Mouse (Mus musculus): ENCODE data around the gene Rbks. TPM values are rescaled to one million over a fixed set of nuclear protein-coding genes. Genes with fewer than 3 reads are reported as not detected.
A peak's percentile ranks its signal among the peaks of the same experiment; 100 is the strongest.
"Not testable (repeated sequence)": the region's sequence is repeated elsewhere in the genome, so short reads cannot be mapped to it uniquely, and the experiment has no call there.

Gene Rbks
- polyA plus RNA-seq, 1 experiment = 4.2 TPM

DNA sequence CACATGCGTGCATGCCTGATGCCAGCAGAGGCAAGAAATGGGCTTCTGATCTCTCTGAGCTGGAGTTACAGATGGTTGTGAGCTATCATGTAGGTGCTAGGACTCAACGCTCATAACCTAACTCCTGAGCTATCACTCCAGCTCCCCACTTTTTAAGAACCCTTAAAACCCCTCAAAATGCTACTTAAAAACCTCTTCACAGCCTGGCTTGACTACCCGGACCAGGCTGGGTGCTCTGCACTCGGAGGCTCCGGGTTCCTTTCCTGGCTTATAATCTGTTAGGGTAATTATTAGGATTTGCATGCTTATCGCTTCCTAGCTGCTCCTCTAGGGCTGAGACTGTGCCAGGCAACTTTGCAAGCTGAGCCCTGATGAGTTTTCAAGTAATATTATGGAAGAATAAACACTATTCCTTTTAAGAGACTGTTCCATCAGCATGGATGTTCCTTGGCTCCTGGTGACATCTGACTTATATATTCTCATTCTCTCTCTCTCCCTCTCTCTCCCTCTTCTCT, 99.9 kb downstream of the Rbks start:
- no peak overlapping the region for H3K27ac ChIP-seq (ENCODE audit: insufficient read depth, low read length)
- TF ChIP-seq CTCF (IDR thresholded peaks at IDR 0.05; ENCODE audit: extremely low read depth, insufficient read depth, low read length) (no peak), POLR2A (IDR thresholded peaks at IDR 0.05; ENCODE audit: extremely low read depth, insufficient read depth, low read length) (no peak)
- no peaks in the 10 kb centered on the region; the same call in 1 of the 2 replicates for H3K4me1 ChIP-seq (ENCODE audit: control insufficient read depth, insufficient read depth, low read length)
- H3K4me3 ChIP-seq (ENCODE audit: insufficient read depth, low read length) = no peak overlapping the region

DNA sequence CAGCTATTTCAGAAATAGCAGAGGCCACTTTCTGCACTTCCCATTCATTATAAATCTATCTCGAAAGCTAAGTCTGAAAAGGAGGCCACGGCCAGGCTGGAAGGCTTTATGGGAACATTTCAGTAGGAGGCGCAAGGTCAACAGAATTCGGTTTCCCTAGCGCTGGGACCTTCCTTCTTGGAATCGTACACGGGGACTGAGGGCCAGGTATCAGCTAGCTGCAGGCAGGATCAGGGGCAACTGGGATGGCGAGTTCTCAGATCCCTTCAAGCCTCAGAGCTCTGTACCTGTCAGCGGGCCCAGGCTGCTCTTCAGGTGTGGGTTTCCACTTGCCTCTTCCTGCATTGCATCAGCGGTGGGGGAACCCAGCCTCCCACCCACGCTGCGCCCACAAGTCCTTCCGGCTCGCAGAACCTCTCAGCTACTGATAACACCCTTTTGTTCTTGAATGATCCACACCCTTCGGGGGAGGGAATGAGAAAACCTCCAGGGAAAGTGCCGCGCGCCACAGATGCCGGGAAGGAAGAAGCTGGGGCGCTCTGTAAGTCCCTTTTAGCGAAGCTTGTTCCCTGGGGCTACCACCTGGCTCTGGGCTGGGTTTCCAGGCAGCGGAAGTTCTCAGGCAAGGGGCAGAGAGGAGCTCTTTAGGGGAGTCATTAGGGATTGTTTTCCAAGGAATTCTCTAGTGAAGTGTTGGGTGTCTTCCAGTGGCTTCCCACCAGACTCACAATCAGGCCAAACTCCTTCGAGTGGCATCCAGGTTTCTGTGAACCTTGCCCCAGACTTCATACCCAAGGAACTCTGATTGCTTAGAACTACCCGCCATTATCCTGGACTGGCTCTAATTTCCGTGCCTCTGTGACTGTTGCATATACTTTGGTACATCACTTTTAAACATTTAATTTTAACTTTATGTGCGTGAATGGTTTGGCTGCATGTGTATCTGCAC, 100.7 kb downstream of the Rbks start, which contains the start of gene Mrpl33:
TSS of gene Mrpl33 (plus strand) at position 455 of the 949 bp plus-strand sequence.
- H3K4me1 ChIP-seq (ENCODE audit: control insufficient read depth, insufficient read depth, low read length) = no peaks in the 10 kb centered on the region; the same call in 1 of the 2 replicates
- H3K27ac ChIP-seq (ENCODE audit: insufficient read depth, low read length) = no peak within 1 kb of the TSS
- no peak within 1 kb of the TSS for H3K4me3 ChIP-seq (ENCODE audit: insufficient read depth, low read length)
- TF ChIP-seq CTCF (IDR thresholded peaks at IDR 0.05; ENCODE audit: extremely low read depth, insufficient read depth, low read length) = no peak; the same call in 1 of the 2 replicates
- TF ChIP-seq POLR2A (IDR thresholded peaks at IDR 0.05; ENCODE audit: extremely low read depth, insufficient read depth, low read length) = no peak

DNA sequence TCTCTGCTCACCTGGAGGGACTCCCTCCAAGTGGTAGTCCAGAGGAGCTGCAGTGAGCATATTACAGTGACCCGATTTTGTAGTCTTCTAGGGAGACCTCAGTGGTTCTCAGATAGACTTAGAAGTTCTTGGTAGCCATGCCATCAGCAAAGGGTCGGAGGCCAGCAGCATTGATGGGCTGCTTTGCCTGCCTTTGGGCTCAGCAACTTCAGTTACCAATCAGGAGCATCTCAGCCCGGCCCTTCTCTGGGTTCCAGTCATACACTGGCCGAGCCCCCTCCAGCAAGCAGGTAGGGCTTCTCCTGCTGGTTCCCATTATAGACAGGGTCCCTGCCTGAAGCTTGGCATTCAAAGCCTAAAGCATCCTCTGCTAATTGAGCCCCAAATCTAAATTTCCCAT, 101.6 kb downstream of the Rbks start:
- Histone ChIP-seq H3K4me1 (ENCODE audit: control insufficient read depth, insufficient read depth, low read length) (peaks cover under 1% of the 10 kb centered on the region; the same call in 1 of the 2 replicates), H3K4me3 (ENCODE audit: insufficient read depth, low read length) (no peak overlapping the region), H3K27ac (ENCODE audit: insufficient read depth, low read length) (no peak overlapping the region)
- TF ChIP-seq CTCF (IDR thresholded peaks at IDR 0.05; ENCODE audit: extremely low read depth, insufficient read depth, low read length) = no peak
- TF ChIP-seq POLR2A (IDR thresholded peaks at IDR 0.05; ENCODE audit: extremely low read depth, insufficient read depth, low read length) = no peak

DNA sequence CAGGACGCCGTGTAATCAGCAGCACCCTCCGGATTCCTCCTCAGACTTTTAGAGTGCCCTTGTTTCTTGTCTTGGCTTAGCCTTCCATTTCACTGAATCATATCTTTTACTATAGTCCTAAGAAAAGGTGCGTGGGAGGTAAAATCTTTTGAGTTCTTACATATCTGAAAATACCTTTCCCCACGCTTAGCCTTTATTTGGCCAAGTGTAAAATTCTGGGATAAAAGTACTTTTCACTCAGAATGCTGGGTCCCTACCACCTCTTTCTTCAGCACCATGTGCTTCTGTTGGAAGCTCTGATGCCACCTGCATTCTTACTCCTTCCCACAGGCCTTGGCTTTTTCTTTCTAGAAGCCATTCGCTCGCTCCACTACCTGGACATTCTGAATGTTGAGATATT, 106.3 kb downstream of the Rbks start:
- Histone ChIP-seq H3K4me3 (ENCODE audit: insufficient read depth, low read length) (no peak overlapping the region), H3K4me1 (ENCODE audit: control insufficient read depth, insufficient read depth, low read length) (peaks cover 6% of the 10 kb centered on the region), H3K27ac (ENCODE audit: insufficient read depth, low read length) (no peak overlapping the region)
- TF ChIP-seq POLR2A (IDR thresholded peaks at IDR 0.05; ENCODE audit: extremely low read depth, insufficient read depth, low read length) = no peak
- TF ChIP-seq CTCF (IDR thresholded peaks at IDR 0.05; ENCODE audit: extremely low read depth, insufficient read depth, low read length) = no peak

DNA sequence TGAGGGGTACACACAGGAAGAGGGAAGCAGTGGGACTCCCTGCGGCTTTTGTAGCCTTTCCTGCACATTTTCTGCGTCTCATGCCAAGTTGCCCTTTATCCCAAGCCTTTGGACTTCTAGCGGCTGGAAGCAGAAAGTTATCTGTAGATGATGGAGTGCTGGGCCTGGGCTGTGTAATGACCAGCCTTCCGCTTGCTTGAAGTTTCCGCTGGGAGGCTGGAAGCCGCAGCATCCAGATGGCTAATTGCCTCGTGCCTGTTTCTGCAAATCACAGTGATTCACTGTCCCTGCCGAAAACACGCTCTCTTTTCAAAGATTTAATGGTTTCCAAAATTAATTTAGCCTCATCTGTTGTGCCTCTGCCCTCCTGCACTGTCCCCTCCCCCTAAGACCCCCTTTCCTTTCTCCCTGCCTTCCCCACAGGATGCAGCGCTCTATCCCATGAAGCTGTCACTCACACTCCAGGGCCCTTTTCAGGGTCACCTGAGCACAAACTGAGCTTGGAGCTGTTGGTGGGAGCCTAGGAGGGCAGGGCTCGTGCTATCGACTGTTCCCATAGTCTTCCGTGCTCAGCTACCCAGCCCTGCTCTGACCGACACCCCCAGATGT, 107.6 kb downstream of the Rbks start:
- no peak for TF ChIP-seq POLR2A (IDR thresholded peaks at IDR 0.05; ENCODE audit: extremely low read depth, insufficient read depth, low read length)
- no peak for TF ChIP-seq CTCF (IDR thresholded peaks at IDR 0.05; ENCODE audit: extremely low read depth, insufficient read depth, low read length)
- H3K4me1 ChIP-seq (ENCODE audit: control insufficient read depth, insufficient read depth, low read length) = peaks cover 6% of the 10 kb centered on the region
- H3K27ac ChIP-seq (ENCODE audit: insufficient read depth, low read length) = peak overlapping the region; percentile 22
- no peak overlapping the region for H3K4me3 ChIP-seq (ENCODE audit: insufficient read depth, low read length)

DNA sequence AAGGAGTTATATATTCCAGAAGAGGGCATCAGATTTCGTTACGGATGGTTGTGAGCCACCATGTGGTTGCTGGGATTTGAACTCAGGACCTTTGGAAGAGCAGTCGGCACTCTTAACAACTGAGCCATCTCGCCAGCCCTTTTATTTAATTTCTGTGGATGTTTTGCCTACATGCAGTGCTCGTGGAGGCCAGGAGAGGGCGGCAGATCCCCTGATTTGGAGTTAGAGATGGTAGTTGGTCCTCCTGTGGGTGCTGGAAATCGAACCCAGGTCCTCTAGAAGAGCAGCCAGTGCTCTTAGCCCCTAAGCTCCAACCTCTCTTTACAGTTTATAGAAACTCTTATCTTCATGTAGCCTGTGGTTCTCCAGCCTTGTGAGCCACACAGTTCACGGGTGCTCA, 108.8 kb downstream of the Rbks start:
- not testable (repeated sequence) for H3K4me3 ChIP-seq (ENCODE audit: insufficient read depth, low read length); H3K27ac ChIP-seq (ENCODE audit: insufficient read depth, low read length); H3K4me1 ChIP-seq (ENCODE audit: control insufficient read depth, insufficient read depth, low read length)
- 0 out of 2 replicates have a peak, but pooled peaks have one; percentile 8 for TF ChIP-seq CTCF (IDR thresholded peaks at IDR 0.05; ENCODE audit: extremely low read depth, insufficient read depth, low read length)

DNA sequence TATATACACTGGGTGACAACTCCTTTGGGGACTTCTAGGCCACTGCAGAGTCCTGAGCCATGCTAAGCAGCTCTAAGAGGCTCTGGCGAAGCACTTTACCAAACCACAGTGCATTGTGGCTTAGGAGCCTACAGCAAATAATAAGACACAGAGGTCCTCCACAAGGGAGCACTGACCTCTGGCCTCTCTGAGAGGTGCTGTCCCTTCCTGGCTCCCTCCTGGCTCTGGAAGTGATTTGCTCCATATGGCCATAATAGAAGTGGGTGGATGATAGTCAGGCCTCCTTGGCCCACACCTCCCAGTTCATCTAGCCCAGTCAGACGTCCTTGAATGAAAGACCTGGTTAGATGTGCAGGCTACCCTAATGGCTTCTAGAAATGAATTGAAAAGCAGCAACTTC, 109.4 kb downstream of the Rbks start:
- no peak for TF ChIP-seq POLR2A (IDR thresholded peaks at IDR 0.05; ENCODE audit: extremely low read depth, insufficient read depth, low read length)
- no peak for TF ChIP-seq CTCF (IDR thresholded peaks at IDR 0.05; ENCODE audit: extremely low read depth, insufficient read depth, low read length)
- Histone ChIP-seq H3K4me3 (ENCODE audit: insufficient read depth, low read length) (no peak overlapping the region), H3K4me1 (ENCODE audit: control insufficient read depth, insufficient read depth, low read length) (peaks cover 6% of the 10 kb centered on the region), H3K27ac (ENCODE audit: insufficient read depth, low read length) (no peak overlapping the region)

DNA sequence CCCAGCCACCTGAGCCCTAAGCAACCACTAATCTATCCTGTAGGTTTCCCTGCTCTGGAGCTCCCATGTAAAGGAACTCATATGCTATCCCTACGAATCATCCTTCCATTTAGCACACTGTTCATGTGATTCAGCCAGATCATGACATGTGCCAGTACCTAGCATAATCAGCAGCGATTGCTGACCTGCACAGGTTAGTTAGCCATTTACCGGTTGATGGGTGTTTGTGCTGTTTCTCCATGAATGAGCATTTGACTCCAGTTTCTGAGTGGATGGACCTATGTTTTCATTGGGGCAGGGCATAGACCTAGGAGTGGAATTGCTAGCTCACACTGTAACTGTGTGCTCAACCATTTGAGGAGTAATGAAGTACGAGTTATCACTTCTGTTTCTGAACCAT, 111.9 kb downstream of the Rbks start:
- Histone ChIP-seq H3K4me3 (ENCODE audit: insufficient read depth, low read length) (no peak overlapping the region), H3K4me1 (ENCODE audit: control insufficient read depth, insufficient read depth, low read length) (peaks cover 5% of the 10 kb centered on the region), H3K27ac (ENCODE audit: insufficient read depth, low read length) (no peak overlapping the region)
- TF ChIP-seq POLR2A (IDR thresholded peaks at IDR 0.05; ENCODE audit: extremely low read depth, insufficient read depth, low read length) = no peak
- no peak for TF ChIP-seq CTCF (IDR thresholded peaks at IDR 0.05; ENCODE audit: extremely low read depth, insufficient read depth, low read length)

DNA sequence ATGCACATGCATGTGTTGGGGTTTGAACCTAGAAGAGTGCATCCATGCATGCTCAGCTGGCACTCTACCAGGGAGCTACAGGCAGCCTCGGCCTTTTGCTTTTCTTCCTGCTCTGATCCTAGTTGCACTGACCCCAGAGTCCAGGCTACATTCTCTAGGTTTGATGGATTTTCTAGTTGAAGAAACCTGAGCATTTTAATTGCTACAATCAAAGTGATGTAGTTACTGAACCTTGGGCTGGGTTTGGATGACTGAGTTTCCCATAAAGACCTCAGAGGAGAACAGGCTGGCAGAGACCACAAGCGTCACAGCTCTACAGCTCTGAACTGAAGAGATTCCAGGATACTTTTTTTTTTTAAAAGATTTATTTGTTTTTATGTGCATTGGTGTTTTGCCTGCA, 114.2 kb downstream of the Rbks start:
- H3K4me3 ChIP-seq (ENCODE audit: insufficient read depth, low read length) = no peak overlapping the region
- H3K4me1 ChIP-seq (ENCODE audit: control insufficient read depth, insufficient read depth, low read length) = no peaks in the 10 kb centered on the region
- TF ChIP-seq CTCF (IDR thresholded peaks at IDR 0.05; ENCODE audit: extremely low read depth, insufficient read depth, low read length) (no peak), POLR2A (IDR thresholded peaks at IDR 0.05; ENCODE audit: extremely low read depth, insufficient read depth, low read length) (no peak)
- no peak overlapping the region for H3K27ac ChIP-seq (ENCODE audit: insufficient read depth, low read length)
